Mouse (Mus musculus) Patski (cell line): Measurements from ENCODE around the gene Cnnm4. TPM values are rescaled to one million over a fixed set of nuclear protein-coding genes. Genes with fewer than 3 reads are reported as not detected.
A peak's percentile ranks its signal among the peaks of the same experiment; 100 is the strongest.

Experiments
- ATAC-seq: fragments of 100-300 bp; one replicate; pipeline ENCODE4 v1.8.0; 2021
- CTCF ChIA-PET: fragments of 350-600 bp; sonication (Branson Sonifier 250); formaldehyde crosslinking; loops from one replicate; lab custom pipeline; 2022; ENCODE audit warnings: inconsistent platforms; lab: Charles Lee
- POLR2A ChIA-PET: fragments of 350-600 bp; sonication (Branson Sonifier 250); formaldehyde crosslinking; loops from one replicate; lab custom pipeline; 2022; ENCODE audit warnings: antibody characterized with exemption, inconsistent platforms; lab: Charles Lee
- DNase-seq: peaks from one replicate; pipeline ENCODE4 v3.0.0-alpha.2; 2011; ENCODE audit warnings: low read depth, low spot score
- H3K27me3 ChIP-seq: fragments of 371-371 bp; one replicate; pipeline ENCODE4 v1.5.1; 2021
- CTCF ChIP-seq: fragments of 100-300 bp; IDR thresholded peaks from one replicate; pipeline ENCODE4 v1.5.1; 2021
- in situ Hi-C: fragments of 300-500 bp; cut with MboI; formaldehyde crosslinking; loops from 3 replicates; pipeline ENCODE4 v1.11.1; 2018; ENCODE audit warnings: low pct_unique_long_range_greater_than_20kb, mixed read lengths
- polyA plus RNA-seq: library from polyadenylated mRNA; unstranded; gene quantifications from one replicate; pipeline ENCODE4 v1.2.3, GENCODE M21; 2021

Gene Cnnm4
- polyA plus RNA-seq, 1 experiment from 2014 or later: 5.7 TPM

DNA sequence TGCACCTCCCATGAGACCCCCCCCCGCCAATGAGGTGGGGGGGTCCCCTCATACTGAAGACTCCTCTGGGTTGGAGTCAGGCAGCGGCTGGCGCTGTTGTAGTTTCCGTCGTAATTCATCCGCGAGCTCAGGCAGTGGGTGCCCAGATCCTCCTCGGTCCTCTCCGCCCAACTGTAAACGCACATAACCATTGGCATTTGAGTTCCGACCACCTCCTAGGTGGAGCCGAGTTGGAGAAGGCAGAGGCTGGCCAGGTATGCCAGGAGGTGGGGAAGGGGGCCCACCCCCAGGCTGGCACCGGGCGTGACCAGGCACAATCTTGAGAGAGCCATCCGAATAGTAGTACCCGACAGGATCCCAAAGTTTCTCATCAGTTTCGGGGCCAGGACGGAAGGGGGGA is 78.1 kb downstream of the Cnnm4 start:
- ChIA-PET POLR2A (interaction anchor here (1.2 kb wide), 1 partner anchor 142 kb away, joined by 6 read pairs; the partner anchor contains the start of gene Cox5b), CTCF (interaction anchor here (1.2 kb wide), 1 partner anchor 135 kb away, joined by 5 read pairs; no protein-coding TSS in a partner anchor)
- in situ Hi-C loops: no loop called here
- TF ChIP-seq CTCF: no peak
- H3K27me3 ChIP-seq: no peaks in the 10 kb centered on the region
- no peak for ATAC-seq
- no peak for DNase-seq

DNA sequence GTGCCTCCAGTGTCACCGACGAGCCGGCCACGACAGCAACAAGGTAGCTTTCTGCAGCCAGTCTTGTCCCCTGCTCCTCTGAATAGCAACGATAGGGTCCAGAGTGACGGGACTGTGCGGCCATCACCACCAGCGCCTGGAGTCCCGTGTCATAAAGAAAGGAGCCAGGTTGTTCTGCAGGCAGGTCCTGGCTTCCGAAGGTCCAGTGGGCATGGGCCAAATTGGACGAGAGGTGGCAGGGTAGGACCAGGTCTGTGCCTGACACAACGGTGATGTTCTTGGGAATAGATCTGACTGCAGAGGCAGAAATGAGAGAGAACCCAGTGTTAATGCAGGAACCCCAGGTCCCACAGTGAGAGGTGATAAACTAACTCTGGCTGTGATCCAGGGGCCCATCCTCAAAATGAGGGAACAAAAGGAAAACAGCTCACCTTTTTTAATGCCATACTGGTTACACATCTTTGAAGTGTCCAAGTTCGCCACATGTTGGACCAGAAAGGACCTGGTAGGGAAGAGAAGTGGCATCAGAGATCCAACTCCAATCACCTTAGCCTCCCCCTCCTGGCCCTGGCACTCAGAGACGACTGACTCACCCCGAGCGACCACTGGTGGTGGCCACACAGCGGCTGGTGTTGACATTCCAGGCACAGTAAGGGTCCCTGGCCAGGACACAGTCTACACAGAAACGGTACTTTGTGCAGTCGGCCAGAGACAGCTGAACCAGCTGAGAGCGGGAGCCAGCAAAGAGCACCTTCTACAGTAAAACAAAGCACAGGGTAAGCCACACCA is 78.8 kb downstream of the Cnnm4 start:
- in situ Hi-C loops: no loop called here
- ChIA-PET CTCF (no interaction called here), POLR2A (interaction anchor here (1.2 kb wide), 1 partner anchor 141 kb away, joined by 6 read pairs; the partner anchor contains the start of gene Cox5b)
- no peak for TF ChIP-seq CTCF
- no peaks in the 10 kb centered on the region for H3K27me3 ChIP-seq
- DNase-seq (no peak), ATAC-seq (no peak)

DNA sequence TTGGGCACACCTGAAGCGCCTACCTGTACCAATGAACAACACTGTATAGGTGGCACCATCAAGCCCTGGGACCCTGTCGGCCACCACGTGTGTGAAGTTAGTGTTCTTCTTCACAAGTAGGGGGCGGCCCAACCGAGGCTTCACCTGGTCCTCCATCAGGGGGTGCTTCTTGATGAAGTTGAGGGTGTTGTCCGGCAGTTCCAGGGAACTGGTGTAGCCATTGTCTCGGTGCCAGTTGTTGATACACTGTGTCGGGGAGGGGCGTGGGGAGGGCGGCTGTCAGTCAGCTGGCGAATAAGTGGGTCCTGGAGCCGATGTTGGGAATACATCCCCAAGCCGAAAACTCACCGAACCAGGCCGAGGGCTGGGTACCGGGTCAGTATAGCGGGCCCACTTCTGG is 80.5 kb downstream of the Cnnm4 start:
- in situ Hi-C loops: no loop called here
- CTCF ChIA-PET: no interaction called here
- no peak for TF ChIP-seq CTCF
- POLR2A ChIA-PET: no interaction called here
- DNase-seq (no peak), ATAC-seq (no peak)
- H3K27me3 ChIP-seq: no peaks in the 10 kb centered on the region

DNA sequence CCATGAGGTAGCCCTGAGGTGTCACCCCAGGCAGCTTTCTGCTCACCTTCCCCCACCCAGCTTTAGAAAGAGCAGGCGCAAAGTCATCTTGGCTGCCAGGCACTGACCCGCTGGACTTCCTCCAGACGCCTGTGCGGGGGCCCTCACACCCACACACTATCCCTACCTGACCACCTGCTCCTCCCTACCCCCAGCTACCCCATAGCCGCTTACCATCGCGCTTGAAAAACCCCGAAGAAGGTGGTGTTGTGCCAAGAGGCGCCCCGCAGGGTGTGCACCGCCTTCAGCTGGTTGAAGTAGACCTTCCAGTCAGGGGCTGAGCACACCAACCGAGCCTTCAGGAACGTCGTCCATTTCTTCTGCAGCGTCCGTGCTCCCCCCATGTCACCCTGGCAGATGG is 81.1 kb downstream of the Cnnm4 start:
- CTCF ChIA-PET: no interaction called here
- ATAC-seq: no peak
- in situ Hi-C loops: no loop called here
- DNase-seq: no peak
- TF ChIP-seq CTCF: no peak
- POLR2A ChIA-PET: no interaction called here
- H3K27me3 ChIP-seq: no peaks in the 10 kb centered on the region

DNA sequence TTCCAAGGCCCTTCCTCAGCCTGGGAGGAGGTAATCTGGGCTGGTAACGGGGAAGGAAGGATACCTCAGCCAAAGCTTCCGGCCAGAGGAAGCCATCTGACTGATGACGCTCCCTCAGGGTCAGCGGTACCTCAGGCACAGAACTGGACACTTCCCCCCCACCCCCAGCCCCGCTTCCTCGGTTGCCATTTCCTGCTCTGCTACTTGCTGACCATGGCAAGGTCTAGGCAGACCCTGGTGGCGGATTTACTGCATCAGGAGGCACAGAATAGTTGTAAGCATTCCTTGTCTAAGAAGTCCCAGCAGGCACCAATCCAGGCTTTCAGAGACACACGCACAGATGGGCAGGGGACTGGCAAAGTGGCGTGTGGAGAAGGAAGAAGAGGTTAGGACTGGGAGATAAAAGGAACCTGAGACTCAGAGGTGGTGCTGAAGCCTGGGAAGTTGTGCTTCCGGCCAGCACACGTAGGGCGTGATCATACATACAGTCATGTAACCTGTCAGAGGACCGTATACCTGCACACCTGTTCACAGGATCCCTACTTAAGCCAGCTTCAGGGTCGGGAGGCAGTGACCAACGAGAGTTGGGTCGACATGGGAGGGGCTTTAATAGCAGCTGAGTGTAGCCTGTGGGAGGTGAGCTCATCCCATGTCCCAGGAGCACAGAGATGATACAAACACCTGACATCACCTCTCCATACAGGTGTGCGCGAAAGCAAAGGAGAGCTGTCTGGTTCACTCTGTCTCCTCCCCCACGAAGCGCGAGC is 83.4 kb downstream of the Cnnm4 start:
- no peak for ATAC-seq
- ChIA-PET CTCF (interaction anchor here (1.1 to 1.6 kb wide), 4 partner anchors 8 to 129 kb away, joined by 3 to 4 read pairs (median 3); no protein-coding TSS in a partner anchor), POLR2A (interaction anchor here (2.3 kb wide), 1 partner anchor 14 kb away, joined by 5 read pairs; no protein-coding TSS in a partner anchor)
- in situ Hi-C loops: loop anchor here (5.0 kb wide), 2 partner anchors 77 to 137 kb away; partner anchors contain the start of gene Cox5b
- no peaks in the 10 kb centered on the region for H3K27me3 ChIP-seq
- DNase-seq: no peak
- no peak for TF ChIP-seq CTCF

DNA sequence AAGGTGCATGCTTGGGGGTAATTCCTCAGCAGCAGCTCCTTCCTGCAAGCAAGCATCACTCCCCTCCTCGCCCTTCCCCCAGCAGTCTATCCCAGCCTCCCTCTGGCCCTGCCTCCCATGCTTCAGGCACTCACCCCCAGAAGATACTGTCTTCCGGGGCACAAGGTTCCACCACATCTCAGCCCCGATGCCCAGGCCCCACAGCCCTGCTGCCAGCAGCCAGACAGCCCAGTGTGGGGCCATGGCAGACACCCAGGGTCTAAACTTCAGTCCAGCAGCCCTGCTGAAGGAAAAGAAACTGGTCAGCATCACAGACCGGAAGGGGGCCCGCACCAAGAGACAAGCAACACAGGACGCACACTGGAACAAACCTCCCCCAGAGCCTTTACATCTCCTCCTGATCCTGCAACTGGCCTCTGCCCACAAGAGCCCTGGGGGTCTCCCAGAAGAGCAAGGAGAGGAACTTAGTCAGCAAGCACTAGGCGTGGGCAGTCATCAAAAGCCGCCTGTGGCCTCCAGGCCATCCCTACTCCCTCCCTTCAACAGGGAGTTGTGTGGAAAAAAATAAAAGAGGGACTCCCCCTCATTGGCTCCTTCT is 84.5 kb downstream of the Cnnm4 start:
- no peak for TF ChIP-seq CTCF
- DNase-seq: no peak
- no peak for ATAC-seq

DNA sequence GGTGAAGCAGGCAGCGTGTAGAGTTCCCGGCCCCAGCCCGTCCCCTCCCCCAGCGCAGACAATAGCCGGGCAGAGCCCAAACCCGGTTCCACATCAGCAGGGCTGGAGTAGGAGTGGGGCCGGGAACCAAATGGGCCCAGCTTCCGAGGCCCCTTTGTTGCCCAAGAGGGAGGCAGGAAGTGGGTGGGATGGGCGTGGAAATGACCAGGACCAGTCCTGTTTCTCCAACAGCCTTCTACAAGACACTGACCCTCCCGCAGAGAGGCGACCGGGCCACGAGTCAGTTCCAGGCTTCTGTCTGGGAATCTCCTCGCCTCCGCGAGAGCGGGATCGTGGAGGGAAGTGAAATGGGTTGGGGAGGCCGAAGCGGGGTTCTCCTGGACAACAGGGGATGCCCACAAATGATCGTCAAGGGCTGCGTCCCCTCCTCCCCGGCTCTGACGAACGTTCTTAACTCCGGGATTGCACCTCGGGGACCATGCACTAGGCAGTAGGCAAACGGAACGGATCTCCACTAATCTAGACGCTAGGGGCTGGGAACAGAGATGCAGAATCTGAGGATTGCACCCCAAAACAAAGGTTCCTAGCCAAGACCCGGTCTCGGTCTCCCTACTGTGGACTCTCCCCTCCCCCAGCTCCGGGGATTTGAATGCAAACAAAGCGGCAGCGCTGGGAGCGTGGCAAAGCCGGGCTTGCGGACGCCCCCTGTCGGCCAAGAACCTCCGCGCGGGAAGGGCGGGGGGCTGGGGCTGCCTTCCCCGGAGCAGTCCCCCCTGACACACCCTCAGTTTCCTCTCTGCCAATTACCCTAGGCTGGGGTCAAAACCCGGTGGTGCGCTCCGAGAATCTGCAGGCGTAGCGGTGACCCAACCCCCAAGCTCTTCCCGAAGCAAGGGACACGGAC is 85.4 kb downstream of the Cnnm4 start:
- ChIA-PET CTCF (interaction anchor here (0.9 to 2.5 kb wide), 9 partner anchors 10 to 142 kb away, joined by 3 to 13 read pairs (median 3); partner anchors contain the start of gene Ankrd39), POLR2A (interaction anchor here (0.7 to 2.3 kb wide), 8 partner anchors 9 to 152 kb away, joined by 3 to 5 read pairs (median 4); partner anchors contain the start of gene Ankrd39)
- no peaks in the 10 kb centered on the region for H3K27me3 ChIP-seq
- in situ Hi-C loops: loop anchor here (5.0 kb wide), 2 partner anchors 75 to 135 kb away; partner anchors contain the start of gene Cox5b
- no peak for TF ChIP-seq CTCF
- ATAC-seq: peak; percentile 57
- peak; percentile 63 for DNase-seq

More for the DNA sequence above, 84.5 kb downstream of the Cnnm4 start:
- ChIA-PET POLR2A (interaction anchor here (0.7 to 2.3 kb wide), 4 partner anchors 9 to 136 kb away, joined by 3 to 5 read pairs (median 4); partner anchors contain the start of gene Ankrd39), CTCF (interaction anchor here (1.0 to 2.5 kb wide), 6 partner anchors 9 to 143 kb away, joined by 3 to 13 read pairs (median 4); partner anchors contain the start of gene Ankrd39)
- in situ Hi-C loops: loop anchor here (5.0 kb wide), 2 partner anchors 76 to 136 kb away; partner anchors contain the start of gene Cox5b
- H3K27me3 ChIP-seq: no peaks in the 10 kb centered on the region

DNA sequence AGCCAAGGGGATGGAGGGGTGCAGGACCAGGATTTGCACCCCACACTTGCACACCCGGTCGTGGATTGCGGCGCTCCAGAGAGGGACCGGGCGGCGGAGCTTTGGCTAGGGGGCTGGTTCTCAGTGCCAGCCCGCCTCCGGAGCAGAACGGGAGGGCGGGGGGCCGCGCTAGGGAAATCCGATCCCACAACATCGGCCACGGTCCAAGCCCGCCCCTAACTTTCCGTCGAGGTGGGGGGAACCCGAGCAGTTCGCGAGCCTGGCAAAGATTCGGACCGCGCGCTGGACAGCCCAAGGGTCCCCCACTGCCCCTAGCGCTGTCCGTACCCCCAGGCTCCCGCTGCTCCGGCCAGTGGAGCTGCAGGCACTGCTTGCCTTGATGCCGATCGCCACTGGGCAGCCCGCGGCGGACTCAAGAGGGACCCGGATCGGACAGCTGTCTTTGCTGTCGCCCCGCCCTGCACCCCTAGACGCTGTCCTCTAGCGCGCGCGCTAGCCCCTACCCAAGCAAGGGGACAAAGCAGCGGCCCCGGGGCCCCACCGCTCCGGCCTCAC is 86.1 kb downstream of the Cnnm4 start:
- no peaks in the 10 kb centered on the region for H3K27me3 ChIP-seq
- in situ Hi-C loops: loop anchor here (5.0 kb wide), 2 partner anchors 75 to 135 kb away; partner anchors contain the start of gene Cox5b
- ChIA-PET CTCF (interaction anchor here (0.6 to 2.5 kb wide), 8 partner anchors 10 to 392 kb away, joined by 3 to 13 read pairs (median 3); partner anchors contain the start of gene Ankrd39), POLR2A (interaction anchor here (1.1 to 1.8 kb wide), 8 partner anchors 10 to 151 kb away, joined by 3 to 5 read pairs (median 4); partner anchors contain the start of gene Ankrd39)
- ATAC-seq (peak; percentile 38), DNase-seq (no peak)
- no peak for TF ChIP-seq CTCF

Other genes with a start within 250 kb of the Cnnm4 start
- 77.3 TPM for gene Uggt1, start 226.9 kb upstream of the Cnnm4 start, polyA plus RNA-seq
- gene Neurl3, start 196.9 kb upstream of the Cnnm4 start, polyA plus RNA-seq: 2.7 TPM
- gene Arid5a, start 163.9 kb upstream of the Cnnm4 start, polyA plus RNA-seq: 9.2 TPM
- gene Kansl3, start 102.4 kb upstream of the Cnnm4 start, polyA plus RNA-seq: 61.5 TPM
- 3.8 TPM for gene Fer1l5, start 99.3 kb upstream of the Cnnm4 start, polyA plus RNA-seq
- gene Lman2l, start 26.3 kb upstream of the Cnnm4 start, polyA plus RNA-seq: 34.6 TPM
- 19.2 TPM for gene Cnnm3, start 40.2 kb downstream of the Cnnm4 start, polyA plus RNA-seq
- gene Ankrd23, start 65.3 kb downstream of the Cnnm4 start, polyA plus RNA-seq: 8.2 TPM
- 0.68 TPM for gene Gm42417, start 67.8 kb downstream of the Cnnm4 start, polyA plus RNA-seq
- 11.5 TPM for gene Ankrd39, start 75.8 kb downstream of the Cnnm4 start, polyA plus RNA-seq
- 20.4 TPM for gene Sema4c, start 86.7 kb downstream of the Cnnm4 start, polyA plus RNA-seq
- not detected for gene Fam178b, start 211.6 kb downstream of the Cnnm4 start, polyA plus RNA-seq
- 483 TPM for gene Cox5b, start 219.8 kb downstream of the Cnnm4 start, polyA plus RNA-seq
- gene 4933424G06Rik, start 238.5 kb downstream of the Cnnm4 start, polyA plus RNA-seq: 0.23 TPM
- gene Actr1b, start 242.8 kb downstream of the Cnnm4 start, polyA plus RNA-seq: 170 TPM